Mouse (Mus musculus): ENCODE measurements around the gene Crip2.
A peak's percentile ranks its signal among the peaks of the same experiment; 100 is the strongest.

Crip2 gene

GRCm38 (mm10) chr12:113139908-113140615 lies at the start of gene Crip2:
Gene Crip2, plus strand, starts transcription at chr12:113140236.
- peak; percentile 87 to 89 for DNase-seq (ENCODE audit: low spot score in 2 of 2)

DNA sequence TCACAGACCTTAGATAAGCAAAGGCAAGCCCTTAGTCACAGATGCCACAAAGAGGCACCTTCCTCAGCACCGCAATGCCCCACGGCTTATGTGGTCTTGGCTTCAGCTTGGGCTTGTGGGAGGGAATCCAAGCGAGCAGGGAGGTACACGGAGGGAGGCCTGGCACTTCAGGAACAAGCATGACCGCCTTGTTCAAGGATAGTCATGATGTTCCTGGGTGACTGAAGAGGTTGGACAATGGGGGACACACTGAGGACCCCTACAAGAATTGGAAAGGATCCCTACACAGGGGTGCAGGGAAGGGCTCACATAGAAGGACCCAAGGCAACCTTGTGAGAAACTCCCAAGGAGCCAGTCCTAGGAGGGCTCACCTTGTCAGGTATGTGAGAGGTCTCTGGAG lies 43.0 kb upstream of the Crip2 start:
- DNase-seq (ENCODE audit: low spot score in 2 of 2), result no peak

DNA sequence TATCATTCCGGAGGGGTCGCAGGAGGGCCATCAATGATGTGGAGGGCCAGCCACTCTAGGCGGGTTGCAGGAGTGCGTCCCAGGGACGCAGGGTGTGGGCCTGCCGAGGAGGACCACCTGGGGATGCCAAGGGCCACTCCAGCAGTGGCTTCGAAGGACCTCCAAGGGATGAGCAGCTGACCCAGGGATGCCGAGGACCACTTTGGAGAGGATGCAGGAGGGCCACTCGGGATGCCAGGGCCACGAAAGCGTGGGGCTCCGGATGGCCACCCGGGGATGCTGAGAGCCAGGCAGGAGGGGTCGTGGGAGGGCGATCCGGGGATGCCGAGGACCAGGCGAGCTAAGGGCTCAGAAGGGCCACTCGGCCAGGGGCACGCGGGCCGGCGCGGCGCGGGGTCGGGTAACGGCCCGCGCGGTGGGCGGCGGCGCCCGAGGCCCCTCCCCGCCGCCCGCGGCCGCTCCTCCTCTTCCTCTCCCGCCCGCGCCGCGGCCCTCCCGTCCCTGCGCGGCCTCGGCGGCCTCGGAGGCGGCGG lies 42.2 kb upstream of the Crip2 start, which contains the start of gene Mta1:
TSS of gene Mta1 (plus strand) at position 530 of the 533 bp plus-strand sequence.
- DNase-seq (ENCODE audit: low spot score in 2 of 2), result peak in 1 of 2 experiments; percentile 44

- no peak for DNase-seq (ENCODE audit: low spot score in 2 of 2)
Measured at GRCm38 (mm10) chr12:113098530-113099151, 41.4 kb upstream of the Crip2 start.

DNA sequence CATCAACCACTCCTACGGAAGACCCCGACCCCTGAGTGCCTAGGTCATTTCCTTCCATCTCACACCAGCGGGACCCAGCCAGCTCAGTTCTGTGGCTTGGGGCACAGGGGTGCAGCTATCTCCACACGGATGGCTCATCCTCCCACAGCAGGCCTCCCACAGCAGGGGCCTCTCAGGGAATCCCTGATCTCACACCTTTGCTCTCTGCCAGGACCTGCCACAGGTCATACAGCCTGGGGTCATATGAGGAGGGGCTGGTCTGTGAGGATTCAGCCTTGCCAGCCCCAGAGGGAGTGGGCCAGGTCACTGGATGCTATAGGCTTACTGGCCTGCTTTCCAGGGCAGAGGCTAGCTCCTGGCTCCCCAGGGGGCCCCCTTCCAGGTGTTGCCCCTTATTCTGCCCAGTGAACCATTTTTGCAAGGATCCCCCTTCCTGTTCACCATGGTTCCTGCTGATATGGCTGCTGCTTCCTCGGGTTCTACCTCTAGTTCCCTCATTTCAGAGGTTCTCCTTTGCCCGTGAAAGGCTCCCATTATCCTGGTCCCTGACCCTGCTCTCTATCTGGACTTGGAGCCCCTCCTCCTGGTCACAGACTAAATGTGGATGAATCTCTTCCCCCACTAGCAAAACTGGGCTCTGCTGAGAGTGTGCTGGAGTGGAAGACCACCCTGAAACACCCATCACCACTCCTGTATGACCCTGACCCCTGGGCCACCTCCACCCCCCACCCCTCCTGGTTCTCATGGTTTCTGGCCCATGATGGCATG lies 40.4 kb upstream of the Crip2 start:
- no peak for DNase-seq (ENCODE audit: low spot score in 2 of 2)

- no peak for DNase-seq (ENCODE audit: low spot score in 2 of 2)
Measured at GRCm38 (mm10) chr12:113100448-113101076, 39.5 kb upstream of the Crip2 start.

DNA sequence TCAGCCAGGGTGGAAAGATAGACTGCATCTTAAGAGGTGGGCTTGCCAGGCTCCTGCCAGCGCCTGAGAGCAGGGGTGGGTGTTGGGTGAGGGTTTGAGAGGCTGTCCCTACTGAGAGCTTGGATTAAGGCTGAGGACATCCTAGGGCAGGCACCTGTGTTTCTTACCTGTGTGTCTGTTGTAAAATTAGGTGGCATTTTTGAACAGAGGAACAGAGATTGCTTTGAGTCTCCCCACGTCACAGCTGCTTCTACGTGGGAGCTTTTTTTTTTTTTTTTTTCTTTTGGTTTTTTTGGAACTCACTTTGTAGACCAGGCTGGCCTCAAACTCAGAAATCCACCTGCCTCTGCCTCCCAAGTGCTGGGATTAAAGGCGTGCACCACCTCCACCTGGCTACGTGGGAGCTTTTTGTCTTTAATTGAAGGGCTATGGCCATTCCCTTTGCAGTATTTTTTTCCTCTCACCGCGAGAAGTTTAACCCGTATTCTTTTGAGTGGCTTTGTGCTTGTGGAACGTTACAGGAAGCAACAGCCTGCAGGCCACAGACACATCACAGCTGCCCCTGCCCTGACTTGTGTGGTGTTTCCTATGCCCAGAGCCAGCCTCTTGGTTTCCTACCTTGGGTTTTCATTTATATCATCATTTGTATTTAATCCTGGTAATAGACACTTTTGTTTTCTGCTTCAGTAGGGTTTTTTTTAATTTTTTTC lies 38.6 kb upstream of the Crip2 start:
- no peak for DNase-seq (ENCODE audit: low spot score in 2 of 2)

DNA sequence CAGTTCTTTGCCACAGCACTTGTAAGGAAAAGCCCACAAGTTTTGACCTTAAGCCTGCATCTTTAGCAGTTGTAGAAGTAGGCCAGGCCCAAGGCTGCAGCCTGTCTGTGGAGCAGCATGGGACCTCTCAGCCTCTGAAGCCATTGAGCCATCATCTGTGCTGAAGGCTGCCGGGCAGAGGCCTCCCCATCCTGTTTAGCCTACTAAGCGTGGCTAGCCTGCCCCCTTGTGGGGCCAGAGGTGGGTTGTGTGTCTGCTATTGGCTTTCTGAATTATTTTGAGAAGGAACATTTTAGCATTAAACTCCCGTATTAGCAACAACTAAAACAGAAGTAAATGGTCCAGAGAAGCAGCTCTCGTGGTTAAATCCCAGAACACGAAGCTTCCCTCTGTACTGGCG lies 37.6 kb upstream of the Crip2 start:
- DNase-seq (ENCODE audit: low spot score in 2 of 2), result no peak

DNA sequence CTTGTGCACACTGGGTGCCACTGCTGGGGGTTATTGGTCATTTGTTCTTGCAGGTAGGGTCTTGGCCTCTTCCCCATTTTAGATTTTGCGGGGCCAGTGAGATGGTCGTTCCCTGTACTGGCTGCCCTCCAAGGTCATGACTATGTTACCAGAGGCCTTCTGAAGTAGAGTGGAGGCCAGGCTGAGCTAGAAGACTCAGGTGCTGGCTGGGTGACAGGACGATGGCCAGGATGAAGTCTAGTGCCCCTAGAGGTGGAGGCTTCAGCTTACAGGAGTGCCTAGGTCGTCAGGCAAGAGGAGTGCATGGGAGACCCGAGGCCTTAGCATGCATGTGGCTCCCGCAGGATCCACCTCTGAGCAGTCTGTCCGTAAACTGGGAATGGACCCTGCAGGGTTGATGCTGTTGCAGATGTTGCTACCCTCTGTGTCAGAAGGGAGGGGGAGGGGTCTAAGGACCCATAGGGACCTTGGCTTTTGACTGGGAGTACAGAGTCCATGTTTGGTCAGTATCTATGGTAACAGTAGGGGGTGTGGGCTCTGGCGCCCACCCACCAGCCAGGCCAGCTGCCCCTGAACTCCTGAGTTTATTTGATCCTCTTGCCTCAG lies 36.1 kb upstream of the Crip2 start:
- no peak for DNase-seq (ENCODE audit: low spot score in 2 of 2)

DNA sequence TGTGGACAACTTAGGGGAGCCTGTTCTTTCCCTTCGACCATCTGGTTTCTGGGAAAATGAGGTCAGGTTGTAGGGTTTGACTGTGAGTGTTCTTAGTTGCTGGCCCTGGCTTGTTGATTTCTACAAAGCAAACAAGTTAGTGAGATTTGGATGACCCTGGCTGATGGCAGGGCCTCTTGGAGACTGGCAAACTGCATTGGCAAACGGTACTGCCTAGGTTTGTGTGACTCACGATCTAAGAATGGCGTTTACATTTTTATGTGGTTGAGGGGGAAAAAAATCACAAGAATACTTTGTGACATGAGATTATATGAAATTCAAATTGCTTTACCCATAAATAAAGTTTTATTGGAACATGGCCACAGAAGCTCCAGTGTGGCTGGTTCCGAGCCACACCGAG lies 33.6 kb upstream of the Crip2 start:
- no peak for DNase-seq (ENCODE audit: low spot score in 2 of 2)

DNA sequence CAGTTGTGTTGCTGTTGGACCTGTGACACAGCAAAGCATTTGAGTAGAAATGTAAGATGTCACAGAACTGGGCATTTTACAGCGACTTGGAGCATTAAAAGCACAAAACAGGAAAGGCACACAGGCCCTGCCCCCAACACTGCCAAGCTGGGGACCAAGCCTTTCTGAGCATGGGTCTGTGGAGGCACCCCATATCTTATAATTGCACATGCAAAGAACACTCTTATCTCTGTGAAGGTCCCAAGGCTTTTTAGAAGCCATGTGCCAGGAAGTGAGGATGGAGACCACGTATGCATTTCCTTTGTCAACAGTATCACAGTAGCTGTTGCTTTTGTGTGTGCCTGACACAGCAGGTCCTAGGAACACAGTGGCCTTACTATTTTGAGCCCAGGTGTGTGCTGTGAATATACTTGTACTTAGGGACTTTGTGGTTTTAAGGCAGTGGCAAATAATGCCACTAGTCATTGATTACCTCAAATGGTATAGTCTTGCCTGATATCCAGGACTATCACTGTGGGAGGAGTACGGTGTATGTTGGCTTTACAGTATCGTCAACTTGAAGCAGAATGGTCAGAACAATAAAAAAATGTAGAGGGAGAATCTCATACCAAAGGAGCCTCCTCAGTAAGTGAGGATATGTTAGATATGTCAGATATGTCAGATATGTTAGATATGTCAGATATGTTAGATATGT lies 32.5 kb upstream of the Crip2 start:
- no peak for DNase-seq (ENCODE audit: low spot score in 2 of 2)

DNA sequence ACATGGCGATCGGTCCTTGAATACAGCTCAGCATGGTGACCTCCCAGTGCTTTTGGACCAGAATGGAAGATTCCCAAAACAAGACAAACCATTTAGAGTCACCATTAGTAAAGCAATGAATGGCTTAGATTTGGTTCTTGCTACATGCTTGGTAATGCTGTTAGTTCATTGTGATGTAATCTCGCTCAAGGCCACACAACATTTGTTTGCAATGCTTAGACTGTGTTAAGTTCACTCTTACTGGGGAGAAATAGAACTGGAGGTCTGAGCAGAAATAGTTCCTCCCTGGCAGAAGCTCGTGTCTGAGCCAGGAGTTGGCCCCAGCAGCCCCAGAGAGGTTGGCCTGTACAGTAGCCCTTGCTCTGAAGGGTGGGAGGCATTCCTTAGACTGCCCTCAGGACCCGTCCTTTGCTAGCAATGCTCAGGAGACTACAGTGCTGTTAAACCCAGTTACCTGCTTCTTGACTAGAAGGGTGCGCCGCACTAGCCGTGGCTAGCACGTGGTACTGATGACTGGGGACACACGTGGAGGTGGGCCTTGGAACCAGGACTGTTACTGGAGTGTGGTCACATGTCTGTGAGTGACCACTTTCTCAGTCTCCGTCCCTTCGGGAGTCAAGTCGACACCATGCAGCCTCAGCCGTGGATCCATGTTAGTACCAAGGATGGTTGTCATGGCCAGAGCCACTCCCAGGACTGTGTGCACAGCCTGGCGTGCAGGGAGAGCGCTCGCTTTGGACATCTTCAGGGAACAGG lies 31.3 kb upstream of the Crip2 start:
- no peak for DNase-seq (ENCODE audit: low spot score in 2 of 2)

- DNase-seq (ENCODE audit: low spot score in 2 of 2), result no peak
Measured at GRCm38 (mm10) chr12:113109801-113110200, 30.2 kb upstream of the Crip2 start.

GRCm38 (mm10) chr12:113114141-113114540 lies 25.9 kb upstream of the Crip2 start:
- no peak for DNase-seq (ENCODE audit: low spot score in 2 of 2)

DNA sequence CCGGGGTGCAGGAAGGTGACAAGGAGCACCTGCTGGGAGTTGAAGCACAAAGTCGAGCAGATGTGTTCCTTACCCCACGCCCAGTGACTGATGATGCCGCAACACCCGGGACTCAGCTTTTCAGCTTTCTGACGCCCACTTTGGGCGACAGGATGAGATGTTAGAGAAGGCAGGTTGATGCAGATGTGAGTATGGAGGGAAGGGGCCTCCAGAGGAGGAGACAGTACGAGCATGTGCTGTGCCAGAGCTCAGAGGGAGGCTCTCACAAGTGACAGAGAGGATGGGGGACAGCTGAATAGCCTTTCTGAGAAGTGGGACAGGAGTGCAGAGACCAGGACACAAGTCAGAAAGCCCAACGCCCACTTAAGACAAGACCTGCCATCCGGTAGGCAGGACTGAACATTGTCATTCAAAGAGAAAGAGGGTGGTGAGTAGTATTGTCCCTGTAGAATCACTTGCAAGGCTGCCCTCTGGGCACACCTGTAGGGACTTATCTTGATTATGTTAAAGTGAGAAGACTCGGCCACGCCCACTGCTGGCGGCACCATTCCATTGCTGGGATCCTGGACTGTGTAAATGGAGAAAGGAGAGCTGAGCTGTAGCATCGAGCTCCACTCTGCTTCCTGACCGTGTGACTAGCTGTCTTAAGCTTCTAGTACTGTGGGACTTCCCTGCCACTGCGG lies 25.0 kb upstream of the Crip2 start:
- no peak for DNase-seq (ENCODE audit: low spot score in 2 of 2)

DNA sequence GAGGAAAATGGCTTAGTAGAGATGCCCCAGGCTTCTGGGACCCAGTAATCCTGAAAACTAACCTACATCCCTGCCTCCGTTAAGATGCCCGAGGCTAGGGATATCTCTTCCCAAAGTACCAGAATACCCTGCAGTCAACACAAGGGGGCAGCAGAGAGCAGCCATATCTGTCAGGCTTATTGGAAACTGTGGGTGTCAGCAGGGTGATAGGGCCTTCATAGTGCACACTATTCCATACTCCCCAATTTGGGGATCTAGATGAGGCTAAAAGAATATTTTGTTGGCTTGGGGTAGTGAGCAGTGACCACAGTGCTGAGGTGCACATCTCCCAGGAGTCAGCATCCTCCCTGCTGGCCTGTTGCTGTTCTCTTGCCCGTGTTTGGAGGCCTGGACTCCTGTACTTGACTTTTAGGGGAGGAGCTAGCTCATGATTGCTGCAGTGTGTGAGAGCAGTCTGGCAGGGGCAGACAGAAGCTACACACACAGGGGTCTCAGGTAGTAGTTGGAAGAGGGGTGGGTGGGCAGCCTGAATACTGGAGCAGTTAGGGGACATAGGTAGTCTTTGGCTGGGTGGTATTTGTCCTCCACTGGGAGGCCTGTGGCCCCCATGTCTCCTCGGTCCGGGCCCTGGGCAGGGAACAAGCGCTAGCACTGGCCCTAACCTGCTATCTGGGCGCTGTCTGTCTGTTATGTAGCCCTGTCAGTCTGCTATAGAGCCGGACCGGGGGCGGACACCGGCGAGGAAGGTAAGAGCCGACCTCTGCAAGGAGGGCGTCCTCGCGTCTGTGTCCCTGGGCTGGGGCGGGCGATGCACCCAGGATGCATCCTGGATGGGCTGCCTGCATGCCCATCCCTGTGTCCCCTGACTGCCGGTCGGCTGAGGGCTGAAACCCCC lies 20.3 kb upstream of the Crip2 start:
- peak; percentile 73 to 83 for DNase-seq (ENCODE audit: low spot score in 2 of 2)

DNA sequence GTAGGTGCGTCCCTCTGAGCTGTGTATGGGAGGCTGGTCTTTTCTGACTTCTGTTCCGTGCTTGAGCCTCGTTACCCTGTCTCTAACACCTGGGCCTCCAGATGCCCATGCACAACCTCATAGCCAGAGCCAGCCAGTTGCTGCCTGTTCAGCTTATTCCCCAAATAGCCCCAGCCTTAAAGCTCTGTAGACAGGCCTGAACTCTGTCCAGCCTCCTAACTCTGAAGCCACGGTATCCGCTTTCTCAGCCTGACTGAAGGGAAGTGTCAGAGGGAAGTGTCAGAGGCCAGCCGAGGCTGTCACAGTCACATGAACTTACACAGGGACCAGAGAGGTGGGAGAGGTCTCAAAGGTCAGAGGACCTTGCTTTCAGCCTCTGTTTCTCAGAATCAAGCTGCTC lies 15.3 kb upstream of the Crip2 start:
- no peak for DNase-seq (ENCODE audit: low spot score in 2 of 2)

DNA sequence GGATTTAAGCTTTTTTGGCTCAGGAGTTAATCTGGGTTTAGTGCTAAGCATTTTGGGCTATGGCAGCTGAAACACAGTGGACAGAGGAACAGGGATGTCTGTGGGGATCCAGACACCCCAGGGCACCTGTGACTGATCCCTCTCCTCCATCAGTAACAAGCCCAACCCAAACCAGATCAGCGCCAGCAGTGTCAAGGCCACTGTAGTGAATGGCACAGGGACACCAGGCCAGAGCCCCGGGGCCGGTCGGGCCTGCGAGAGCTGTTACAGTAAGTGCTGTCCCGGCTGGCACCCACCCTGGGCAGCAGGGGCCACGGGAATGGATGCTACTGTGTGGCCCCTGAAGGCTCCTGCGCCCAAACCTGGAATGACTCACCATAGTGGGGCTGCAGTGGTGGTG lies 9.3 kb upstream of the Crip2 start:
- DNase-seq (ENCODE audit: low spot score in 2 of 2), result no peak
